Mouse (Mus musculus) thymus, adult 18-20 months (tissue): ENCODE results near the gene Aftph.

ENCODE experiments used
- DNase-seq, 2 experiments: peaks; one replicate each; pipeline ENCODE4 v3.0.0; 2022; ENCODE audit warnings: mixed read lengths in 2 of 2

The Aftph gene

GRCm38 (mm10) chr11:20723572-20723971, 17.8 kb downstream of the Aftph start:
- no peak for DNase-seq

DNA sequence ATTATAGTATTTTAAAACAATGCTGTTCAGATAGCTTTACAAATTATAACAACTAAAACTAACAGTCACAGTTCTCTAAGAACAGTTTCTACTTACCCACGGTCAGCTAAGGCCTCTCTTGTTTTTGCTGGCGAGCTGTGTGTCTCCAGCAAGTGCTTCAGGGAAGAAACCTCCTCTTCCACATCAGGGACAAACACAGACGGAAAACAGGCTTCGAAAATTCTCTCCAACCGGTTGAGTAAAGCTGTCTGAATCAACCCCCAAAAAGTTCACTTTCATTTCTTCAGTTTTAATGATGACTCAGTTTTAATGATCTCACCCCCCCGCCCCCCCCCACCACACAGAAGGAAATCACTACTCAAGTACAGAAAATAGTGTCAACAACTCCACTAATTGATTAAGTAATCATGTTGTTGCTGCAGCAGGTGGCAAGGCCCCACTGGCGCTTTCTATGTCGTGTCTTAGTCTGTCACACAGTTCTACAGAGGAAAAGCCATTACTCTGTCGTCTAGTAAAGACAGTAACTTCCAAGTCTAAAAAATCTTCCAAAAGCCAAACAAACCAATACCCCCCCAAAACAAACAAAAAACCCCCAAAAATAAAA, 29.2 kb downstream of the Aftph start:
- no peak for DNase-seq

- peak; percentile 20 to 42 for DNase-seq
Observed at GRCm38 (mm10) chr11:20691000-20691399, 50.4 kb downstream of the Aftph start.

- DNase-seq, result no peak
Observed at GRCm38 (mm10) chr11:20681679-20682078, 59.7 kb downstream of the Aftph start.

DNA sequence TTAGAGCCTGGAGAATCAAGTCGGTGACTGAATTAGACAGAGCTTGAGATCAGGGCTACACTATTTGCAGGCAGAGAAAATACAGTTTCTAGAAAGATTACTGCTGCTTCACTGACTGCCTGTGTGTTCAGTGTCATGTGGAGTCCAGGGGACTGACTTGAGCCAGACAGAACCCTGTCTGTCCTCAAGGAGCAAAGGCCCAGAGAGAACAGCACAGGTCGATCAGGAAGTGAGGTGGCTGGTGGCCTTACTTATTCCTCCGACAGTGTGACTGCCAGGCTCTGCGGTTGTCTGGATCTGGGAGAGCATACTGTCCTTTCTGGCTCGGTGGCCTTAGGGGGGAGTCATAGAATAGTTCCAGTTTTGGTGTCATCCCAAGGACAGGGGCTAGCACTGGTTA, 60.6 kb downstream of the Aftph start:
- no peak for DNase-seq

DNA sequence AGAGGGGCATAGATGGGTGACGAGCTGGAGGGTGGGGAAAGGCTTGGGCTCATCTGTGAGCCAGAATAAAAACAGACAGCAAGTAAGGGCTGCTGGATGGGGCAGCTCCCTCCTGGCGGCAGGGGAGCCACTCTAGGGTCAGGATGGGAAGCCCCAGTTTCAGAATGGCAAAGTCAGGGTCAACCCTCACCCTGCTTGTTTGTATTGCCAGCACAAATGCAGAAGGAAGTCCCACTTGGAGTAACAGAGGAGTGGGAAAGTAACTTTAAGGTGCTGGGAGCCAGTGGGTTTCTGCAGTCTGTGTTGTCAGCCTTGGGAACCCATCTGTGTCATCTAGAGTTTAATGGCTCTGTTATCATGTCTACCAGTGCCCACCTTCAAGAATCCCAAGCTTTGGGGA, 62.0 kb downstream of the Aftph start:
- DNase-seq, result no peak

DNA sequence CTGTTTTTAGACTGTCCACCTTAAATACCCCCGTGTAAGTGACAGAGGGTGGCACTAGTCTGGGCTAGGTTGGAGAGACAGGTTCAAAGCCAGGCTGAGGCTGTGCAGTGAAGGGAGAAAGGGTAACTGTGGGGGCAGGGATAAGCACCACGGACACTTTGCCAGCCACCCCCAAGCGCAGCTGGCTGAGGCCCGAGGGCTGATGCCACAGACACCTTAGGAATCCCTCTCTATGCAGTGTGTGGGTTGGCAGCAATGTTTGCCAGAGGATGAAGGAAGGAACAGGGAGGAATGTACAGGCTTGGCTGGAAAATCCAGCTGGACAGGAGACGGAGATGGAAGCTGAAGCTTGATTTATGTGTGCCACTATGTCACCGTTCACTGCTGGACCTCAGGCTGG, 68.9 kb downstream of the Aftph start:
- DNase-seq, result no peak

GRCm38 (mm10) chr11:20671789-20672392, 69.5 kb downstream of the Aftph start:
- no peak for DNase-seq

GRCm38 (mm10) chr11:20664878-20665277, 76.5 kb downstream of the Aftph start:
- no peak for DNase-seq

DNA sequence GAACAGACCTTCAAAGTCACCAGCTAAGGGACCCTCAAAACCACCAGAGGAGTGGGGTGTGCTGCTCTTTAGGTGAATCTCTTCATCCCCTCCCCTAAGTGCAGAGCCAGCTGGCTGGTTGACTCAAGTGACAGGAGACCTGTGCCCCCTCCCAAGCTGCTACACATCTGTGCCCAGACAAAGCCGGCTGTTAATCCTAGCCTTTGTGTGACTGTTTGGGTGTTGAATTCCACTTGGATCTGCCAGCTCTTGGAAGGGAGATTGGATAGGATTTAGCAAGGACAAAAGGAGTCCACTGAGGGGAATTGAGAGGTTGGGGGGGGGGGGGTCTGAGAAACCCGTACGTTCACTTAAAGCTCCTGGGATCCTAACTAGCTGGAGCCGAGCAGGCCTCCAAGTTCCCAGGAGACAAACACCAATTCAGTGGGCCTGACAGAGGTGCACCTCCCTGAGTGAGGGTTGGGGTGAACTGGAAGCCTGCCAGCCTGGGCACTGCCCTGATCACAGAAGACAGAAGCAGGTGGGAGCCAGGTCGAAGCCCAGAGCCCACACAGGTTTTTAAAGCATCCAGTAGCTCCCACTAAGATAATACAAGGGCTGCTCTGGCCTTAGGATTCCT, 77.7 kb downstream of the Aftph start:
- no peak for DNase-seq

- DNase-seq, result no peak
Observed at GRCm38 (mm10) chr11:20662811-20663210, 78.6 kb downstream of the Aftph start.

DNA sequence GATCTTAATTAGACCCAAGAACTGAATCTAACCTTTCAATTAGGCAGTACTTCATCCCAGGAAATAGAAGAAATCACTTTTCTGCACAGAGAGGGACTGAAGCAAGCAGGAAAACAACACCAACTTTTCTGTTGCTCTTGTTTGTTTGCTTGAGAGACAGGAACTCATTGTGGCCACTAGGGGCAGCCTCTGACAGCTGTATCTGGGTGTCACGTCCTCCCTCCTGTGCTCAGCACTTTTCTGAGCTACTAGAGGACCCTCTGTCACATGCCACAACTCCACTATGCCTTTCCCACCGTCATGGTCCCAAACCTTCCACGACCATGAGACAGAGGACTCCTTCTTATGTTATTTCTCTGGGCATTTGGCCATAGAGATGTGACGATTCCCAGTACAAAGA, 79.7 kb downstream of the Aftph start:
- peak; percentile 25 to 39 for DNase-seq

DNA sequence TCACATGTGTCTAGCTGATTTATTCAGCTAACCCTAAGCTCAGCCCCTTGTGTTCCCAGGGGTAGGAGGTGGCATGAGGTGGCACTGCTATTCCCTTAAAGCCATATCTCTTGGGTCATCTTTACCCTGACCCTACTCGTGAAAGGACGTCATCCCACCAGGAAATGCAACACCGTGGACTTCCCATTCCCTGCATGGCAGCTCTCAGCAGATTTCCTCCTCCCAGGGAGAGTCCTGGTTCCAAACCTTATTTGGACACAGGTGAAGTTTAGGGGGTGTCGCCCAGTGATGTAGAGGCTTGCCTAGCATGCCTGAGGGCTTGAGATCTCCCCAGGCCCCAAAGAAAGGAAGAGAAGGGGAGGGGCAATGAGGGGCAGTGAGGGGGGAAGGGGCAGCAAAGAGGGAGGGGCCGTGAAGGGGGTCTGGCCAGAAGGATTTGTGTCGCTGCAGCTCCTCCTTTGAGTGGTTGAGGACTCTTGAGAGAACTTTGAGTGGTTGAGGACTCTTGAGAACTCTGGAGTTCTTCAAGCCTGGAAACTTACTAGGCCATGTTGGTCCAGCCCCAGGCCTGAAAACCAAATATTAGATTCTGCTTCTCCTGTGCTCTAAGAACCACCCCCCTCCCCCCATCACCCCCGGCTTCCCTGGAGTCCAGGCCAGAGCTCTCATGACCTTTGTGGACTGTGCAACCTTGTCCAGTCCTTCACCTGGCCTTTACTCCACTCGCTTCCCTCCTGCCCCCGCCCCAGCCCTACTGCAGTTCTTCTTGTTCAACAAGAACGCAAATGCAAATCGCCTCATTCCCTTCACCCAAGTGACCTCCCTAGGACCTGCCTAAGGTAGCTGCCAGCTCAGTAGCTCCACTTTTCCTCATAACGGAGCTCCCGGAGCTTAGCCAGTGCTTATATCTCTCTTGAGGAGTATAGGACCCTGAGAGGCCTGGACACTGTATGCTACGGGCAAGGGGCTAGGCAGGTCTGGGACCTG, 81.0 kb downstream of the Aftph start:
- no peak for DNase-seq

- no peak for DNase-seq
Observed at GRCm38 (mm10) chr11:20659094-20659493, 82.3 kb downstream of the Aftph start.

GRCm38 (mm10) chr11:20656711-20657057, 84.7 kb downstream of the Aftph start:
- no peak for DNase-seq

DNA sequence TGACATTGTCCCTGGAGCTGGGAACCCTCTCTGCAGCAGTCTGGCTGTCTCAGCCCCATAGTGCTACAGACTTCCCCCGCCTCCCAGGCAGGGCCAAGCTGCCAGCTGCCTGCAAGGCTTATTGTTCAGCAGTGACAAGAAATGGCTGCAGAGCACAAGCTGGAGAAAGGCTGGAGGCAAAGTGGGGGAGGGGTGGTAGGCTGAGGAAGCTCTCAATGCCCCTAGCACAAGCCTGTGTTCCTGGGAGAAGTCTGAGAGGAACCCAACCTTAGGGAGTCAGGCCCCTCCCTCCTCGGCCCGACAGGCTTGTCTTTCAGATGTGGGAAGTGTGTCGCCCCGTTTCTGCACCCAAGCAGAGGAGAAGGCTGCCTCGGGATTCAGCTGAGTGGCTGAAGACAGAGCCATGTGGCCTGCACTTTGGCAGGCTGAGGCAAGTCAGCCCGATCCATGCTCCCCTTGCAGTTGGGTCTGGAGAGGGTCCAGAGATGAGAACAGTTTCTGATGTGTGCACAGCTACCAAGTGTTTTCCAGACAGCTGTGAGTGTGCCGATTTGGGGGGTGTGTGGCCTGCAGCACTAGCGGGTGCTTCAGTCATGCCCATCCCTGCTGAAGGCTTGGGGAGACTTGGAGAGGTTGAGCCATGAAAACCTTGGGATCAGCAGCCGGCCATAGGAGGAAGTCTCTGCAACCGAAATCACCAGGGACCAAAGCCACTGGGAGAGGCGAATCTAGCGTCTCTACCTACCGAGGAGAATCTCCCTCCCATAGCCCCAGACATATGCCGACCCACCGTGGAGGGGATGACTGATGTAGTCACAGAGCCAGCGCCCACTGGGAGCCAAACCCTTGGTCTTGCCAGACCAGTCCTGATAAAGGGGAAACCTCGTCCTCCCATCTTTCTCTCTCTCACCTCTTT, 85.3 kb downstream of the Aftph start:
- DNase-seq, result peak; percentile 13 to 31

DNA sequence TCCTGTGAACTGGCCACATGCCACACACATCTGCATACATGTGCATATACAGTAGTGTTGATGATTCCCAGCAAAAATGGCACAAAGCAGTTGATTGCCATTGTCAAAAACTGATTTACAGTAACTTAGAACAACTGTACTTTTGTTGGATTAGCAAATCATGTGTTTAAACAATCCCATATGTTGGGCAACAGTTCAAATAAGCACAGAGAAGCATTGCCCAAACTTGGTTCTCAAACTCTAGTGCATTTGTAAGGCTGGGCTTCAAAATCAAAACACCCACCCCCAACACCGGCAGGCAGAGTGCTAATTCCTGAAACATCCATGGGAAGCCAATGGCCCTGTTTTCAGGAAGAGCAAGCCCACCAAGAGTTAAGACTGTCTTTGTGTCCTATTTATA, 90.2 kb downstream of the Aftph start:
- no peak for DNase-seq

GRCm38 (mm10) chr11:20650006-20650639, 91.3 kb downstream of the Aftph start:
- DNase-seq, result no peak

DNA sequence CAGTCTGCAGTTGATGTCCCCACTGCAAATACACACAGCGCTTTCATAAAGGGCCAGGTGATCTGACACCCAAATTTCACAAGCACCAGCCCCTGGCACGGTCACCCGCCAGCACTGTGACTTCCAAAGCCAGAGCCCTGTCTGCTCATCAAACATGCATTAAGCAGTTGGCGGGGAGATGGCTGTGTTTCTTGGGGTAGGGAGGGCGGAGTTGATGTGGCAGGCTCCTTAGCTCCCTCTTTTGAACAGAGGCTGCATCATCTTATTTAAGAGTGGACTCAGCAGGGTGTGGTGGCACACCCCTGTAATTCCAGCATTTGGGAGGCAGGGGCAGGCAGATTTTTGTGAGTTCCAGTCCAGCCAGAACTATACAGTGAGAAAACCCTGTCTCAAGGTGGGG, 91.9 kb downstream of the Aftph start:
- no peak for DNase-seq

DNA sequence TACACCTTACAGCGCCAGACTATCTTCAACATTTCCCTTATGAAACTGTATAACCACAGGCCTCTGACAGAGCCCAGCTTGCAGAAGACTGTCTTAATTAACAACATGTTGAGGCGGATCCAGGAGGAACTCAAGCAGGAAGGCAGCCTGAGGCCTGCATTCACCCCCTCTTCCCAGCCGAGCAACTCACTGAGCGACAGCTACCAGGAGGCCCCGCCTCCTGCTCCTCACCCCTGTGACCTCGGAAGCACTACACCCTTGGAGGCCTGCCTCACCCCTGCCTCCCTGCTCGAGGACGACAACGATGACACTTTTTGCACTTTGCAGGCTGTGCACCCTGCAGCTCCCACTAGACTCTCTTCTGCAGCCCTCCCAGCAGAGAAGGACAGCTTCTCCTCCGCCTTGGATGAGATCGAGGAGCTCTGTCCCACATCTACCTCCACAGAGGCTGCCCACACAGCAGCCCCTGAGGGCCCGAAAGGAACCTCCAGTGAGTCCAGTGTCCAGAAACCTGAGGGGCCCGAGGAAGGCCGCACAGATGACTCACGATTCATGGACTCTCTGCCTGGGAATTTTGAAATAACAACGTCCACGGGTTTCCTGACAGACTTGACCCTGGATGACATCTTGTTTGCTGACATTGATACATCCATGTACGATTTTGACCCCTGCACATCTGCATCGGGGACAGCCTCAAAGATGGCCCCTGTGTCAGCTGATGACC, 93.3 kb downstream of the Aftph start:
- DNase-seq, result no peak
